Mouse (Mus musculus) midbrain, embryonic 12.5 days (tissue): ENCODE data around the gene Dgki. TPM values are rescaled to one million over a fixed set of nuclear protein-coding genes. Genes with fewer than 3 reads are reported as not detected.

Source experiments
- ATAC-seq: fragments of 200-750 bp; cut with Nextera tagmentation; 2 replicates; pipeline ENCODE4 v1.8.0; 2017; ENCODE audit warnings: low read depth, moderate TSS enrichment, moderate library complexity; ENCODE audit not compliant: low FRiP score
- H3K27ac ChIP-seq: fragments of 300-500 bp; sonication (generic); replicated peaks from 2 replicates; pipeline ENCODE4 v1.5.1; 2016; ENCODE audit warnings: mild to moderate bottlenecking
- H3K27me3 ChIP-seq: fragments of 300-500 bp; sonication (generic); 2 replicates; pipeline ENCODE4 v1.6.1; 2016; ENCODE audit warnings: mild to moderate bottlenecking
- H3K36me3 ChIP-seq: fragments of 300-500 bp; sonication (generic); 2 replicates; pipeline ENCODE4 v1.6.1; 2016
- H3K4me1 ChIP-seq: fragments of 300-500 bp; sonication (generic); 2 replicates; pipeline ENCODE4 v1.6.1; 2016
- H3K4me2 ChIP-seq: fragments of 300-500 bp; sonication (generic); replicated peaks from 2 replicates; pipeline ENCODE4 v1.6.1; 2016; ENCODE audit warnings: mild to moderate bottlenecking, moderate library complexity
- H3K4me3 ChIP-seq: fragments of 300-500 bp; sonication (generic); 2 replicates; pipeline ENCODE4 v1.5.1; 2016; ENCODE audit warnings: mild to moderate bottlenecking
- H3K9ac ChIP-seq: fragments of 300-500 bp; sonication (generic); replicated peaks from 2 replicates; pipeline ENCODE4 v1.6.1; 2016; ENCODE audit warnings: mild to moderate bottlenecking, moderate library complexity
- H3K9me3 ChIP-seq: fragments of 300-500 bp; sonication (generic); 2 replicates; pipeline ENCODE4 v1.6.1; 2016; ENCODE audit warnings: mild to moderate bottlenecking
- WGBS: fragments of 180-500 bp; shearing (Covaris S2); methylation state at CpG from one replicate; pipeline ENCODE4 v1.1.7; 2016; 5-methylcytosine and 5-hydroxymethylcytosine counted together
- polyA plus RNA-seq: library from polyadenylated mRNA; unstranded; fragments of >200 nt; fragmentation: Nextera tagmentation; extraction: Ambion mirVana; gene quantifications from 2 replicates; pipeline ENCODE4 v1.2.1, GENCODE M21; 2016

Gene Dgki
- polyA plus RNA-seq, 1 experiment from 2014 or later = 4.3 TPM

DNA sequence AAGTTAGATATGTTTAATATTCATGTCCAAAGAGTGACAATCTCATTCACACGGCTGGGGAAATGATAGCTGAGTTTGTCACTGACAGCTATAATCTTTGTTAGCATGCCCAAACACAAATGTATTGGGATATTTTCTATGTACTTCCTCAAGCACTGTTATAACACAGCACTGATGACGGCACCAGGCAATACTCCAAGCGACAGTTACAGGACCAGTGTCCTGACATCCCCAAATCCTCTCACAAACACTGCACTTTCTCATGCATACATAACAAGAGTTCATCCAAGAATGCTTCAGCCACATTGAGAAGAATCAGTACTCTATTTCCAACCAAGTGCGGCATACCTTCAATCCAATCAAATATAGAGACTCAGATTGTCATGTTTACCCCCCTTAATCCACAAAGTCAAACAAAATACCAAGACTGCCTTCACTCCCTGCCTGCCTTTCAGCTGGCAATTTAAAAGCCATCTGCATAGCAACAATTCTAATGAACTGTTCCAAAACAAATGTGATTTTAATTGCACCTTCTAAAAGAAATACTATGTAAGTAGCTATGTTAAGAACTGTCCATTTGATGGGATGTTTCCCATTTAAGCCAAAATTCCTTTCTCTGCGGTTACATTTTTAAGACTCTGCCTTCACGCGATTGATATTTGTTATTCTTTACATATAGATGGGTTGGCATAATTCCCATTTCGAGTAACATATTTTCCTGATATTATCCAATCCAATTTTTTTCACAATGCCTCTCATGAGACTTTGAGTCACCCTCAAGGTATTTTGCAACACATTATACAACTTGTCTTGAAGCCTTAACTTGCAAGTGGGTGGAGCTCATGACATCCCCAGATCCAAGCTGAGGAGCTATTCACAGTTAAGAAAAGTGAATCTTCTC is 273.4 kb downstream of the Dgki start:
- Histone ChIP-seq H3K4me3 (no peak overlapping the region), H3K36me3 (no peaks in the 10 kb centered on the region), H3K27me3 (no peaks in the 10 kb centered on the region), H3K4me1 (no peaks in the 10 kb centered on the region), H3K4me2 (no peak overlapping the region), H3K9ac (no peak overlapping the region), H3K27ac (no peak overlapping the region), H3K9me3 (no peaks in the 10 kb centered on the region)
- WGBS = 77% methylated on average over 8 of the region's 8 CpGs
- ATAC-seq = no peak

DNA sequence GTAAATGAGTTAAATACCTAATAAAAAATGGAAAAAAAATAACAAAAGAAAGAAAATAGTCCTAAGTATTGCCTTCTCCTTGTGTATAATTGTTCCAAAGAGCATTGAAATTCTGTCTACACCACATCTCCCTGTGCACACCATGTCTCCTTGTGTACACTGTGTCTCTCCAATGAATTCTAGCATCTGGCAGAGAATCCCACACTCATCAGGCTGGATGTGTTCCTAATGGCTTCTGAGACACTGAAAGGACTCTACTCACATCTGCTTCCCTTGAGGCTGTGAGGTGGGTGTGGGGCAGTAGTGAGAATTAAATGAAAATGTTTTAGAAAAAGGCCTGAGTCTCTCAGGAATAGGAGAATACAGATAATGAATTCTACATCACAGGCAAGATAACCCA is 283.9 kb downstream of the Dgki start:
- ATAC-seq = peak; percentile 34; the same call in 1 of the 2 replicates
- Histone ChIP-seq H3K27ac (0 out of 2 replicates have a peak overlapping the region, but pooled peaks have one; percentile 44), H3K27me3 (no peaks in the 10 kb centered on the region), H3K4me1 (0 out of 2 replicates have a peak, but pooled peaks cover 2% of the 10 kb centered on the region), H3K9ac (no peak overlapping the region), H3K9me3 (no peaks in the 10 kb centered on the region), H3K36me3 (no peaks in the 10 kb centered on the region), H3K4me2 (no peak overlapping the region), H3K4me3 (no peak overlapping the region)

DNA sequence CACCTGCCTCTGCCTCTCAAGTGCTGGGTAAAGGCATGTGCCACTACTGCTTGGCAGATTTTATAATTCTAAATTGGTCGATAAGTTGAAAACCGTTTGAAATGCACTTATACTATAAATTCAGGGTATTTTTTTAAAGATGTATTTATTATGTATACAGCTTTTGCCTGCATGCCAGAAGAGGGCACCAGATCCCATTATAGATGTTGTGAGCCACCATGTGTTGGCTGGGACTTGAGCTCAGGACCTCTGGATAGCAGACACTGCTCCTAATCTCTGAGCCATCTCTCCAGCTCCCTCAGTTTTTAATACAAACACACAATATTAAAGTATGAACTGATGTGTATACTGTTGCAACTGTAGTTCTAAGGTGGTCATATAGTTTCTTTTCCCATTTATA is 288.4 kb downstream of the Dgki start:
- Histone ChIP-seq H3K4me1 (peaks cover 2% of the 10 kb centered on the region; the same call in 1 of the 2 replicates), H3K4me2 (no peak overlapping the region), H3K4me3 (no peak overlapping the region), H3K9me3 (no peaks in the 10 kb centered on the region), H3K9ac (no peak overlapping the region), H3K27ac (no peak overlapping the region), H3K36me3 (no peaks in the 10 kb centered on the region), H3K27me3 (no peaks in the 10 kb centered on the region)
- 89% methylated on average over 2 of the region's 2 CpGs for WGBS
- no peak for ATAC-seq

DNA sequence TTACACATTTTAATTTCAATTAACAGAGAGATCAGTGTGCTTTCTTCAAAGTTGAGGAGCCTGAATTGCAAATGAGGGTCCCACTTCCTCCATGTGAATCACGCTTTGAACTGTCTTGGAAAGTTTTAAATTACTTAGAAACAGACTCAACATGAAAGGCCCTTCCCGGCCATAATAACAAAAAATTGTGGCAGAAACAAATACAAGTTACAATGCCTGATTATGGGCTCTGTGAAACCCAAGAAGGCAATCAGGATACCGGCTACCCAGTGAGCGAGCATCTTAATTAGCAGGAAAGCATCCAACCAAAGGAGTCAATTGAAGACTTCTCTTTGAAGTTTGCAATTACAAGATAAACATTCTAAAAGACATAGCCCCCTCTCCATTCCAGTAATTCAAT is 292.4 kb downstream of the Dgki start:
- no peak overlapping the region for H3K4me3 ChIP-seq
- 12% methylated on average over 4 of the region's 4 CpGs for WGBS
- no peak for ATAC-seq

DNA sequence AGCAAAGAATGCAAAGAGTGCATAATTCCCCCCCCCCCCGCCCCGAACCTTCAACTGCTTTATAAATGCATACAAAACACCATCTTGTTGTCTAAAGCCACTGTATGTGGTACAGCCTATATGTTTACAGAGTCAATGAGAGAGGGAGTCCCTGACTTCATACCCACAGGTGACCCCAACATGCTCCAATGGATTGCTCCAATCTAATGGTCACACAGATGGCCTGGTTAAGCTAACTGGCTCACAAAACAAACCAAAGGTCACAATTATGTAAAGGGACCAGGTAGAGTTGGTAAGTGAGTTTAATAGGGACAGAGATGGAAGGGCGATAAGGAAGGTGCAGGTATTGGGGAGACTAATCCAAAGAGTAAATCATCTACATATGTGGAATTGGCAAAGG is 295.1 kb downstream of the Dgki start:
- ATAC-seq = no peak
- no peak overlapping the region for H3K9ac ChIP-seq
- H3K27me3 ChIP-seq = no peaks in the 10 kb centered on the region
- WGBS = 86% methylated on average over 3 of the region's 3 CpGs
- no peak overlapping the region for H3K27ac ChIP-seq
- H3K36me3 ChIP-seq = no peaks in the 10 kb centered on the region
- H3K4me2 ChIP-seq = no peak overlapping the region
- H3K4me3 ChIP-seq = no peak overlapping the region
- H3K9me3 ChIP-seq = no peaks in the 10 kb centered on the region
- H3K4me1 ChIP-seq = no peaks in the 10 kb centered on the region; the same call in 1 of the 2 replicates

More for the DNA sequence above, 292.4 kb downstream of the Dgki start:
- Histone ChIP-seq H3K36me3 (no peaks in the 10 kb centered on the region), H3K9me3 (no peaks in the 10 kb centered on the region), H3K4me2 (no peak overlapping the region), H3K27me3 (no peaks in the 10 kb centered on the region), H3K27ac (no peak overlapping the region), H3K4me1 (no peaks in the 10 kb centered on the region; the same call in 1 of the 2 replicates), H3K9ac (no peak overlapping the region)

DNA sequence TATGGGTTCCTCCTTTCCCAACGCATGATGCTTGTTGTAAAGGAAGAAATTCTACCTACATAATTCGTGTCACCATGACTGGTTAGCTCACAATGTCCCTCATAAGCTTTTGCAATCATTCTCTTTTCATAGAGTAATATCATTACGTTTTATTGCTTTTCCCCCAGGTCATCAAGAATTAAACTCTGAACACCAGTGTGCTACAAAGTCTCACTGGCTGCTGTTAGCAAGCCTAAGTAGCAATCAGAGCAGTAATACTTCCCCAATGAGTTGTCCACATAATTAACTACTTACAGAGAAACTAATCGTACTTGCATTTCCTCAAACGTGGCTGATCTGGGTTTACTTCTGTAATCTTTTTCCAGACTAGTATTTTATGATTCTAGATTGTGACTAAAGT is 296.7 kb downstream of the Dgki start:
- no peaks in the 10 kb centered on the region for H3K27me3 ChIP-seq

DNA sequence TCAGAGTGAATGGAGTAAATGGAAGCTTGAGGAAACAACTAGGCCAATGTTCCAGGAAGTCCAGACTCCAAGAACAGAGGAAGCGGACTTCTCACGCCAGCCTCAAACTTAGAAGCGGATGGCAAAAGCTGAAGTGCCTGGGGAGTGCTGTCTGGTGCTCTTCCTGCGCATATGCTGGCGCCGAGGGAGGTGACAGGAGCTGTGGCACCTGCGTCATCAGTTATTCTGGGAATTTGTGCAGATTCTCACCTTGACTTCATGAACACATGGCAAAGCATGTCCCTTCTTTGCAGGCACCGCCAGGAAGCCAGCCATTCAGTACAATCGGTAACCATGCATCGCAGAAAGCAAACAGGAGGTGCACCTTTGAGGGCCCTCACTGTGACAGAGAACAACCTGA is 301.0 kb downstream of the Dgki start:
- H3K27ac ChIP-seq = no peak overlapping the region
- H3K4me1 ChIP-seq = no peaks in the 10 kb centered on the region
- no peak for ATAC-seq
- H3K36me3 ChIP-seq = no peaks in the 10 kb centered on the region
- no peak overlapping the region for H3K9ac ChIP-seq
- no peak overlapping the region for H3K4me3 ChIP-seq
- no peaks in the 10 kb centered on the region for H3K9me3 ChIP-seq
- no peak overlapping the region for H3K4me2 ChIP-seq
- no peaks in the 10 kb centered on the region for H3K27me3 ChIP-seq
- 95% methylated on average over 10 of the region's 10 CpGs for WGBS

More for the DNA sequence above, 296.7 kb downstream of the Dgki start:
- Histone ChIP-seq H3K4me2 (no peak overlapping the region), H3K4me1 (no peaks in the 10 kb centered on the region; the same call in 1 of the 2 replicates), H3K27ac (no peak overlapping the region), H3K36me3 (no peaks in the 10 kb centered on the region), H3K9me3 (no peaks in the 10 kb centered on the region), H3K4me3 (no peak overlapping the region), H3K9ac (no peak overlapping the region)
- no peak for ATAC-seq
- WGBS = 86% methylated on average over 5 of the region's 5 CpGs

DNA sequence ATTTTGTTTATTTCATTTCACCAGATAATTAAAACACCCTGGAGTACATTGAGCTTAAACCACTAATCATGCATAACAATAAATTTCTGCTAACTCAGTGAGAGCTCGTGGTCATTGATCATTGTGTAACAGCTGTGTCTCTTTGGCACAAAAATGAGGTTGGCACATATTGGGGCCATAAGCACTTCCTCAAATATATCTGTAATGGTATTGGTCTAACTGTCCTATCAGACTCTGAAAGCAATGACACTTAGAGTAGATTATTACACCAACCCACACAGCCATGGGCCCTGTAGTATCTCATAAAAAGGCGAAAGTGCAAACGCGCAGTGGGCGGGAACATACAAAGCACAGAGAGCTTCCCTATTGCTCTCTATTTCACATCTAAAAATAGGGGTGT is 305.7 kb downstream of the Dgki start:
- H3K36me3 ChIP-seq = no peaks in the 10 kb centered on the region
- H3K4me1 ChIP-seq = no peaks in the 10 kb centered on the region
- H3K27ac ChIP-seq = no peak overlapping the region
- no peaks in the 10 kb centered on the region for H3K9me3 ChIP-seq
- no peak overlapping the region for H3K4me2 ChIP-seq
- H3K9ac ChIP-seq = no peak overlapping the region
- no peak for ATAC-seq
- H3K27me3 ChIP-seq = no peaks in the 10 kb centered on the region
- WGBS = 92% methylated on average over 5 of the region's 5 CpGs
- no peak overlapping the region for H3K4me3 ChIP-seq

DNA sequence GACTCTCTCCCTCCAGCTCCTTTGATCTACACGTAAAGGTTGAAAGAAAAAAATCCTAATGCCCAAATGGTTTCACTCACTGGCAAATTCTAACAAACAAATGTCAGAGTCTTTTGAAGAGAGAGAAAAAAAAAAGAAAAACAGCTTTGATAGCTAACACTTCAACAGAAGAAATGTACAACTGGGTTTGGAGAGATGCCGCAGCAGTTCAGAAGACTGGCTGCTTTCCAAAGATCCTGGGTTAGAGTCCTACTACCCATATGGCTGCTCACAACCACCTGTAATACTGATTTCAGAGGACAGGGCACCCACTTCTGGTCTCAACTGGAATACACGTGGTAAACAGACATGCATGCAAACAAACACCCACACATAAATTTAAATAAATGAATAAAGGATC is 309.8 kb downstream of the Dgki start:
- 79% methylated on average over 3 of the region's 3 CpGs for WGBS
- Histone ChIP-seq H3K4me1 (no peaks in the 10 kb centered on the region), H3K27ac (no peak overlapping the region), H3K4me3 (no peak overlapping the region), H3K36me3 (no peaks in the 10 kb centered on the region), H3K4me2 (no peak overlapping the region), H3K27me3 (no peaks in the 10 kb centered on the region), H3K9me3 (no peaks in the 10 kb centered on the region), H3K9ac (no peak overlapping the region)
- no peak for ATAC-seq

DNA sequence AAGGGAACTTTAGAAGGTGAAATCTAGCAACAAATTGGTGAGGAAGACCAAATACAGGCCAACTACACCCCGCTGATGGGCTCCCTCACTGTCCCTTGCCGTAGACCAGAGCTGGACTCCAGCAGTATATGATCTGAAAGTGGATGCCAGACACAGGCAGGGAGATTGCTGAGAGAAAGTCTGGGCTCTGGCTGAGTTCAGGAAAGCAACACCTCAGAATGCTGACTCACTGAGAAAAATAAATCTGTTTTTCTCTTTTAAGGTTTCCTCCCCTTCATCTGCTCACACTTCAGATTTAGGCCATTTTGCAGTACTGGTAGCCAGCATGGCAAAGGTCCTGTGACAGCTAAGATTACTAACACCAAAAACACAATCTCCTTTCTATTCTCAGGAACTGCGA is 311.2 kb downstream of the Dgki start:
- Histone ChIP-seq H3K9ac (no peak overlapping the region), H3K36me3 (no peaks in the 10 kb centered on the region), H3K4me1 (no peaks in the 10 kb centered on the region), H3K9me3 (no peaks in the 10 kb centered on the region), H3K27me3 (no peaks in the 10 kb centered on the region), H3K27ac (no peak overlapping the region), H3K4me3 (no peak overlapping the region), H3K4me2 (no peak overlapping the region)
- no peak for ATAC-seq
- 90% methylated on average over 3 of the region's 3 CpGs for WGBS

DNA sequence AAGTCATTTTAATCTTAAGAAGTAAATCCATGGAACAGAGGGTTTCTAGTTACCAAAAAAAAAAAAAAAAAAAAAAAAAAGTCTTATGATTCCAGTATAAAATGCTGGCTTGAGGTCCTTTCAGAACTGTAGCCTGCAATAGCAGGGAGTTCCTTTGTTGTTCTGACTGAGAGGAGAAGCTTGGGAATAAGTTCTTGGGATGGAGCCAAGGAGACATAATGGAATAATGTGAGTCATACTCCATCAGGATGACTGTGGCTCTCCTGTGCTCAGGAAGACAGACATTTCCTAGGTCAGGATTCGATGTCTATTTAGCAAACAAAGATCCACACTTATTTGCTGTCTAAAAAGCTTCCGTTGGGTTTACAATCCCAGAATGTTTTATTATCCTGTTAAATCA is 318.3 kb downstream of the Dgki start:
- no peak overlapping the region for H3K4me2 ChIP-seq
- no peak overlapping the region for H3K4me3 ChIP-seq
- no peaks in the 10 kb centered on the region for H3K36me3 ChIP-seq
- no peaks in the 10 kb centered on the region for H3K27me3 ChIP-seq
- 81% methylated on average over 2 of the region's 2 CpGs for WGBS
- no peak for ATAC-seq
- H3K27ac ChIP-seq = no peak overlapping the region
- H3K9ac ChIP-seq = no peak overlapping the region
- H3K4me1 ChIP-seq = no peaks in the 10 kb centered on the region
- H3K9me3 ChIP-seq = no peaks in the 10 kb centered on the region

DNA sequence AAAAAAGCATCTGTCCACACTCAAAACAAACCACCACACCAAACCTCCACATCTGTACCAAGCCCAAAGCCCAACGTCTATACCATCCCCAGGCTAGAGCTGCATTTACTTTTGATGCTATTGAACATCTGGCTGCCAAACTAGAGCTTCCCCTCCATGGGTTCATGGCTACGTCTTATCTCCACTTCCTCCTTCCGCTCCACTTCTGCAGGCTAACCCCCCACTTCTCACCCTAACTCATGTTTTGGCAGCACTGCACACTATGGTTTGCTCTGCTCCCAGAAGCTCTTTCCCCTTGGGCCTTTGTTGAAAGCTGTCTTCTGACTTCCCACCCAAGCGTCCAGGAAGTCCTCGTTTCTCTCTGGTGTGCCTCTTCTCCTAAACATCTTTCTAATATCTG is 319.5 kb downstream of the Dgki start:
- Histone ChIP-seq H3K4me1 (no peaks in the 10 kb centered on the region), H3K27me3 (no peaks in the 10 kb centered on the region), H3K36me3 (no peaks in the 10 kb centered on the region), H3K4me3 (no peak overlapping the region), H3K9me3 (no peaks in the 10 kb centered on the region), H3K27ac (no peak overlapping the region), H3K9ac (no peak overlapping the region), H3K4me2 (no peak overlapping the region)
- ATAC-seq = no peak
- 91% methylated on average over 5 of the region's 5 CpGs for WGBS
